Mouse (Mus musculus) neural tube, embryonic 13.5 days (tissue): Measurements from ENCODE around the gene Sgpp2. TPM values are rescaled to one million over a fixed set of nuclear protein-coding genes. Genes with fewer than 3 reads are reported as not detected.

Experiments
- polyA plus RNA-seq: library from polyadenylated mRNA; unstranded; fragments of >200 nt; fragmentation: Nextera tagmentation; extraction: Ambion mirVana; gene quantifications from 2 replicates; pipeline ENCODE4 v1.2.1, GENCODE M21; 2015

Sgpp2 gene
- polyA plus RNA-seq, 1 experiment from 2014 or later, result 2.3 TPM

Other genes with a start within 250 kb of the Sgpp2 start
- 12.9 and 17.0 TPM in 2 replicates for gene Pax3, start 113.2 kb upstream of the Sgpp2 start, polyA plus RNA-seq
- gene Farsb, start 178.6 kb downstream of the Sgpp2 start, polyA plus RNA-seq, result 156 and 159 TPM in 2 replicates
- 1.0 TPM in 1 of 2 replicates, not detected in the other for gene Mogat1, start 200.6 kb downstream of the Sgpp2 start, polyA plus RNA-seq
- gene BC035947, start 201.8 kb downstream of the Sgpp2 start, polyA plus RNA-seq, result 0.53 and 0.84 TPM in 2 replicates